Mouse (Mus musculus) embryonic facial prominence, embryonic 11.5 days (tissue): ENCODE results near the gene Rhbg. TPM values are rescaled to one million over a fixed set of nuclear protein-coding genes. Genes with fewer than 3 reads are reported as not detected.
A peak's percentile ranks its signal among the peaks of the same experiment; 100 is the strongest.
"Not testable (repeated sequence)": the region's sequence is repeated elsewhere in the genome, so short reads cannot be mapped to it uniquely, and the experiment has no call there.

Source experiments
- ATAC-seq: fragments of 200-750 bp; cut with Nextera tagmentation; replicated peaks from 2 replicates; pipeline ENCODE4 v1.8.0; 2017; ENCODE audit warnings: low read depth; ENCODE audit not compliant: insufficient number of reproducible peaks, low FRiP score, low TSS enrichment
- DNase-seq: peaks from one replicate; pipeline ENCODE4 v3.0.0-alpha.2; 2015; ENCODE audit warnings: low spot score
- H3K27ac ChIP-seq: fragments of 300-500 bp; sonication (generic); replicated peaks from 2 replicates; pipeline ENCODE4 v1.5.1; 2014; ENCODE audit warnings: mild to moderate bottlenecking, low read depth, low read length, control low read depth
- H3K27me3 ChIP-seq: fragments of 300-500 bp; sonication (generic); 2 replicates; pipeline ENCODE4 v1.6.1; 2014; ENCODE audit warnings: mild to moderate bottlenecking, low read length, moderate library complexity, mixed read lengths; ENCODE audit not compliant: control insufficient read depth, insufficient read depth
- H3K36me3 ChIP-seq: fragments of 300-500 bp; sonication (generic); replicated peaks from 2 replicates; pipeline ENCODE4 v1.6.1; 2014; ENCODE audit warnings: low read depth, mild to moderate bottlenecking, low read length, moderate library complexity, mixed read lengths; ENCODE audit not compliant: control insufficient read depth, insufficient read depth
- H3K4me1 ChIP-seq: fragments of 300-500 bp; sonication (generic); 2 replicates; pipeline ENCODE4 v1.6.1; 2014; ENCODE audit warnings: low read length, mixed read lengths; ENCODE audit not compliant: control insufficient read depth, insufficient read depth
- H3K4me2 ChIP-seq: fragments of 300-500 bp; sonication (generic); 2 replicates; pipeline ENCODE4 v1.6.1; 2014; ENCODE audit warnings: low read depth, mild to moderate bottlenecking, control low read depth, low read length, moderate library complexity
- H3K4me3 ChIP-seq: fragments of 300-500 bp; sonication (generic); 2 replicates; pipeline ENCODE4 v1.5.1; 2014; ENCODE audit warnings: low read depth, low read length, control low read depth
- H3K9ac ChIP-seq: fragments of 300-500 bp; sonication (generic); replicated peaks from 2 replicates; pipeline ENCODE4 v1.6.1; 2014; ENCODE audit warnings: mild to moderate bottlenecking, control low read depth, low read length
- H3K9me3 ChIP-seq: fragments of 300-500 bp; sonication (generic); replicated peaks from 2 replicates; pipeline ENCODE4 v1.6.1; 2016; ENCODE audit warnings: mild to moderate bottlenecking, low read length, inconsistent platforms, mixed read lengths; ENCODE audit not compliant: control insufficient read depth
- WGBS: fragments of 180-500 bp; shearing (Covaris S2); extraction: QIAGEN DNeasy Blood & Tissue Kit; methylation state at CpG from one replicate; pipeline ENCODE4 v1.1.7; 2014; 5-methylcytosine and 5-hydroxymethylcytosine counted together
- polyA plus RNA-seq: library from polyadenylated mRNA; unstranded; fragments of >200 nt; fragmentation: Nextera tagmentation; extraction: Ambion mirVana; gene quantifications from 2 replicates; pipeline ENCODE4 v1.2.1, GENCODE M21; 2014

Rhbg gene
- 0.25 and 0.26 TPM in 2 replicates for polyA plus RNA-seq

GRCm38 (mm10) chr3:88254268-88254926 is at the start of gene Rhbg:
TSS of gene Rhbg (minus strand) at chr3:88254709.
- WGBS: 3% methylated on average over 34 of the region's 34 CpGs
- Histone ChIP-seq H3K27me3 (peaks cover 22% of the 10 kb centered on the region), H3K9ac (peak within 1 kb of the TSS; percentile 39), H3K4me2 (peak within 1 kb of the TSS; percentile 62), H3K4me1 (peaks cover 2% of the 10 kb centered on the region; the same call in 1 of the 2 replicates), H3K9me3 (no peaks in the 10 kb centered on the region), H3K4me3 (peak within 1 kb of the TSS; percentile 30), H3K27ac (no peak within 1 kb of the TSS), H3K36me3 (no peaks in the 10 kb centered on the region)
- ATAC-seq (no peak), DNase-seq (peak; percentile 45)

- 97% methylated on average over 1 of the region's 1 CpGs for WGBS
These were observed 44.7 kb upstream of the Rhbg start for GRCm38 (mm10) chr3:88299172-88299571.

GRCm38 (mm10) chr3:88297321-88297851 is 42.9 kb upstream of the Rhbg start:
- Histone ChIP-seq H3K27ac (peak overlapping the region; percentile 87), H3K9ac (peak overlapping the region; percentile 90), H3K4me3 (peak overlapping the region; percentile 83), H3K27me3 (no peaks in the 10 kb centered on the region), H3K4me2 (peak overlapping the region; percentile 49), H3K4me1 (no peaks in the 10 kb centered on the region), H3K36me3 (peaks cover 10% of the 10 kb centered on the region), H3K9me3 (no peaks in the 10 kb centered on the region)
- DNase-seq: peak; percentile 18
- WGBS: under 1% methylated on average over 30 of the region's 30 CpGs
- ATAC-seq: no peak

More at GRCm38 (mm10) chr3:88299172-88299571, 44.7 kb upstream of the Rhbg start:
- ATAC-seq (no peak), DNase-seq (no peak)
- no peaks in the 10 kb centered on the region for H3K27me3 ChIP-seq
- no peak overlapping the region for H3K27ac ChIP-seq
- H3K9ac ChIP-seq: no peak overlapping the region
- peaks cover 16% of the 10 kb centered on the region for H3K36me3 ChIP-seq
- H3K4me2 ChIP-seq: no peak overlapping the region
- H3K4me3 ChIP-seq: no peak overlapping the region
- H3K9me3 ChIP-seq: no peaks in the 10 kb centered on the region
- H3K4me1 ChIP-seq: no peaks in the 10 kb centered on the region

- ATAC-seq: peak; percentile 99
- Histone ChIP-seq H3K4me1 (no peaks in the 10 kb centered on the region), H3K27me3 (no peaks in the 10 kb centered on the region), H3K36me3 (peaks cover 10% of the 10 kb centered on the region), H3K4me2 (peak within 1 kb of the TSS; percentile 49), H3K9me3 (no peaks in the 10 kb centered on the region), H3K27ac (peak within 1 kb of the TSS; percentile 87), H3K9ac (peak within 1 kb of the TSS; percentile 90), H3K4me3 (peak within 1 kb of the TSS; percentile 83)
- peak; percentile 98 for DNase-seq
- WGBS: under 1% methylated on average over 44 of the region's 44 CpGs
These were observed 42.2 kb upstream of the Rhbg start, which contains the start of the genes Tsacc and Cct3 for GRCm38 (mm10) chr3:88296561-88297318. TSS of gene Tsacc (minus strand) at chr3:88296999. TSS of gene Cct3 (plus strand) at chr3:88297116.

- WGBS: 2% methylated on average over 12 of the region's 12 CpGs
- peak overlapping the region; percentile 66 for H3K9ac ChIP-seq
- H3K4me3 ChIP-seq: peak overlapping the region; percentile 83
- no peaks in the 10 kb centered on the region for H3K4me1 ChIP-seq
- no peaks in the 10 kb centered on the region for H3K27me3 ChIP-seq
- peak overlapping the region; percentile 16 for H3K4me2 ChIP-seq
- peak overlapping the region; percentile 22 for H3K27ac ChIP-seq
- DNase-seq: no peak
- H3K36me3 ChIP-seq: peaks cover 5% of the 10 kb centered on the region
- ATAC-seq: peak; percentile 3; the same call in 1 of the 2 replicates
- H3K9me3 ChIP-seq: no peaks in the 10 kb centered on the region
These were observed 41.6 kb upstream of the Rhbg start for GRCm38 (mm10) chr3:88296110-88296560.

GRCm38 (mm10) chr3:88295272-88295671 is 40.8 kb upstream of the Rhbg start:
- not testable (repeated sequence) for H3K36me3 ChIP-seq, H3K27me3 ChIP-seq, H3K4me1 ChIP-seq, H3K4me3 ChIP-seq, H3K9me3 ChIP-seq, H3K9ac ChIP-seq, ATAC-seq, DNase-seq, H3K4me2 ChIP-seq, H3K27ac ChIP-seq
- 74% methylated on average over 1 of the region's 1 CpGs for WGBS

GRCm38 (mm10) chr3:88291970-88292369 is 37.5 kb upstream of the Rhbg start:
- H3K4me1 ChIP-seq: no peaks in the 10 kb centered on the region
- no peaks in the 10 kb centered on the region for H3K36me3 ChIP-seq
- no peak overlapping the region for H3K4me2 ChIP-seq
- no peaks in the 10 kb centered on the region for H3K9me3 ChIP-seq
- H3K27me3 ChIP-seq: no peaks in the 10 kb centered on the region
- no peak for ATAC-seq
- DNase-seq: no peak
- 58% methylated on average over 4 of the region's 4 CpGs for WGBS
- no peak overlapping the region for H3K4me3 ChIP-seq
- H3K27ac ChIP-seq: no peak overlapping the region
- H3K9ac ChIP-seq: no peak overlapping the region
